Mouse (Mus musculus): ENCODE measurements around the gene Myt1l. TPM values are rescaled to one million over a fixed set of nuclear protein-coding genes. Genes with fewer than 3 reads are reported as not detected.

Gene Myt1l
- polyA plus RNA-seq, 1 experiment from 2014 or later, result 0.43 TPM

DNA sequence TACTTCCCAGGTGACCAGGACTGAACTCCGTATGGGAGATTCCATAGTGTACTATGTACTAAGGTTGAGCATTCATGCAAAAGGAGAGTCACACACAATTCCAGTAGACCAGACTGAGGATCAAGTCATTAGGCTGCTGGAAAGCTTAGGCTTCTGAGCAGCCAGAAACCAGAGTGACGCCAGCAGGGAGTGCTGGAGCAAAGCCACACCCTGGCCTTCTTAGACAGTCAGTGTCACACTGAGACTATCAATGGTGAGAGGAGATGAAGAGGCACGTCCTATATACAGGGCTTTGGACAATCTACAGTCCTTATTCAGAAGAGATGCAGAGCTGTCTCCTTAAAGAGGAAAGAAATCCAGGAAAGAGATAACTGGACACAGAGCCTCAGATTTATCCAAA lies 243.6 kb downstream of the Myt1l start:
- Histone ChIP-seq H3K27ac (replicated peaks in 1 of 2; ENCODE audit: control insufficient read depth in 1 of 2, insufficient read depth in 1 of 2, low read depth in 2 of 2, low read length in 2 of 2) (no peak overlapping the region), H3K4me1 (ENCODE audit: control insufficient read depth in 2 of 2, insufficient read depth in 2 of 2, low read length in 2 of 2) (no peaks in the 10 kb centered on the region; a peak in 1 of 4 replicates), H3K4me3 (ENCODE audit: control insufficient read depth in 1 of 2, insufficient read depth in 1 of 2, low read depth in 1 of 2, low read length in 2 of 2) (no peak overlapping the region), H3K9me3 (ENCODE audit: control insufficient read depth, low read length) (no peaks in the 10 kb centered on the region), H3K9ac (ENCODE audit: low read length) (no peak overlapping the region), H3K27me3 (ENCODE audit: control insufficient read depth, insufficient read depth, low read length) (no peaks in the 10 kb centered on the region), H3K4me2 (ENCODE audit: low read length) (no peak overlapping the region), H3K36me3 (ENCODE audit: control insufficient read depth, insufficient read depth, low read length) (no peaks in the 10 kb centered on the region)
- no peak for ATAC-seq (ENCODE audit: insufficient number of reproducible peaks, insufficient read depth, low FRiP score, low read depth)
- 58% methylated on average over 3 of the region's 3 CpGs for WGBS

DNA sequence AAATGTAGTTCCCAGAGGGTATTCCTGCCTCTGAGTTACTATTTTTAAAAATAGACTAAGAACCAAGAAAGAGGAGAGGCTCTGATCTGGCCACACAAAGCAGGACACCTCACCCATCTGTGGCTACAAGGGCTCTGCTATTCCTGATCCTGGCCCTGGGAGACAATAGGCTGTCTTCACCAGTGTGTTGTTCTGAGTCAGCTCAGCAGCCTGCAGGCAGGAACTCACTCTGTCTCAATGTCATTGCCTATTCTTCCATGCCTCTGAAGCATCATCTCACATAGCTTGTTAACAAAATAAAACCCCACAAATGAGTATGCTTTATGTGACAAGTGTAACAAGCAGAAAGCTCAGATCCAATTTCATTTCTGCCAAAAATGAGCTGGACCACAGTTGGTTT lies 244.2 kb downstream of the Myt1l start:
- H3K4me2 ChIP-seq (ENCODE audit: low read length), result no peak overlapping the region
- no peaks in the 10 kb centered on the region for H3K27me3 ChIP-seq (ENCODE audit: control insufficient read depth, insufficient read depth, low read length)
- no peaks in the 10 kb centered on the region for H3K36me3 ChIP-seq (ENCODE audit: control insufficient read depth, insufficient read depth, low read length)
- no peaks in the 10 kb centered on the region for H3K9me3 ChIP-seq (ENCODE audit: control insufficient read depth, low read length)
- no peak overlapping the region for H3K27ac ChIP-seq (replicated peaks in 1 of 2; ENCODE audit: control insufficient read depth in 1 of 2, insufficient read depth in 1 of 2, low read depth in 2 of 2, low read length in 2 of 2)
- no peaks in the 10 kb centered on the region; a peak in 1 of 4 replicates for H3K4me1 ChIP-seq (ENCODE audit: control insufficient read depth in 2 of 2, insufficient read depth in 2 of 2, low read length in 2 of 2)
- no peak for ATAC-seq (ENCODE audit: insufficient number of reproducible peaks, insufficient read depth, low FRiP score, low read depth)
- H3K9ac ChIP-seq (ENCODE audit: low read length), result no peak overlapping the region
- no peak overlapping the region for H3K4me3 ChIP-seq (ENCODE audit: control insufficient read depth in 1 of 2, insufficient read depth in 1 of 2, low read depth in 1 of 2, low read length in 2 of 2)

DNA sequence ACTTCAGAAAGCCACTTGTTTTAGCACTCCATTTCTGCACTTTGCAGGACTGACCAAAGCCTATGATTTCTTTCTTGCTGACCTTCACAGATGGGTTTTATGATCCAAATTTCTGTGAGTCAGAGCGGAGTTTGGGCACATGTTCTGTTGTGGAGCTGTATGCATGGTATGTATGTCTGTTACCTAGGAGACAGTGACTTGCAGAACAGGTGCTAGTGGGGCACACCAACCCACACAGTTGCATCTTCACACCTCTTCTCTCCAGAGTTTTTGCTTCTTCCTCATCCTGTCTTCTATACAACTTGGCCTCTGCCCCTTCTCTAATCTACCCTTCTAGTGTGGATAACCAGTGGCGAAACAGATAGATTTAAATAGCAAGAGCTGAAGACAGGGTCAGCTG lies 250.7 kb downstream of the Myt1l start:
- no peaks in the 10 kb centered on the region for H3K27me3 ChIP-seq (ENCODE audit: control insufficient read depth, insufficient read depth, low read length)
- no peak overlapping the region for H3K4me3 ChIP-seq (ENCODE audit: control insufficient read depth in 1 of 2, insufficient read depth in 1 of 2, low read depth in 1 of 2, low read length in 2 of 2)
- no peak overlapping the region for H3K4me2 ChIP-seq (ENCODE audit: low read length)
- no peak overlapping the region for H3K27ac ChIP-seq (replicated peaks in 1 of 2; ENCODE audit: control insufficient read depth in 1 of 2, insufficient read depth in 1 of 2, low read depth in 2 of 2, low read length in 2 of 2)
- H3K36me3 ChIP-seq (ENCODE audit: control insufficient read depth, insufficient read depth, low read length), result no peaks in the 10 kb centered on the region
- WGBS, result 70% methylated on average over 2 of the region's 2 CpGs
- no peak overlapping the region for H3K9ac ChIP-seq (ENCODE audit: low read length)
- no peak for ATAC-seq (ENCODE audit: insufficient number of reproducible peaks, insufficient read depth, low FRiP score, low read depth)
- no peaks in the 10 kb centered on the region for H3K9me3 ChIP-seq (ENCODE audit: control insufficient read depth, low read length)
- no peaks in the 10 kb centered on the region for H3K4me1 ChIP-seq (ENCODE audit: control insufficient read depth in 2 of 2, insufficient read depth in 2 of 2, low read length in 2 of 2)

DNA sequence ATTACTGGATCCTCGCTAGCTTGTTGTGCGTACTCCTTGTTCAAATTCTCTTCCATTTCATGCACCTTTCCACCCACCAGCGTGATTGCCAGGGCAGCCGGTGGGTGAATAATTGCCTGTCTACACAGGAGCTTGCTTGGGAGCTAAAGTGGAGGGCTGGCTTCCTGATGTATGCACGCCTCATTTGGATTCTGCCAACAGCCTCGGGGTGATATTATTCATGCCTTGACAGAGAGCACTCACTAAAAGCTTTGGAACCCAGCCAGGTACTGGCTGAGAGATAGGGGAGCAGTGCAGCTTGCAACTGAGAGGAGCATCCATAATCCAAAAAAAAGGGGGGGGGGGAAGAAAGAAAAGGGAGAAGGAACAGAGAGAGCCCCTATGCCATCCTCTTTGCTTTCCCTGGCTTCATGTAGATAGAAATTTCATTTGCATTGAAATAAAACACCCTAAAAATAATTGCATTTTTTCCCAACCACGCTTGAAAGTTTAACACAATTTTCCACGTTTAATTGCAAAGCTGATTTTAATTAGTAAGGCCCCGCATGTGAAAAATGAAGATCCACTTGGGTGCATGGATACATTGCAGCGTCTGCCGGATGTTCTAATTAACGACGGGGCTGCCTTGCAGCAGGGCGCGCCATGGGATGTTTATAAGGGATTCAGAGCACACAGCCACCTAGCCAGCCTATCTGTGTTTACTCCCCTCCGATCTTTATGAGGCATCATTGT lies 261.3 kb downstream of the Myt1l start:
- H3K27ac ChIP-seq (replicated peaks in 1 of 2; ENCODE audit: control insufficient read depth in 1 of 2, insufficient read depth in 1 of 2, low read depth in 2 of 2, low read length in 2 of 2), result no peak overlapping the region
- no peaks in the 10 kb centered on the region for H3K27me3 ChIP-seq (ENCODE audit: control insufficient read depth, insufficient read depth, low read length)
- ATAC-seq (ENCODE audit: insufficient number of reproducible peaks, insufficient read depth, low FRiP score, low read depth), result no peak; the same call in 1 of the 2 replicates
- H3K36me3 ChIP-seq (ENCODE audit: control insufficient read depth, insufficient read depth, low read length), result no peaks in the 10 kb centered on the region
- no peaks in the 10 kb centered on the region for H3K9me3 ChIP-seq (ENCODE audit: control insufficient read depth, low read length)
- H3K4me1 ChIP-seq (ENCODE audit: control insufficient read depth in 2 of 2, insufficient read depth in 2 of 2, low read length in 2 of 2), result peaks cover 2 to 12% of the 10 kb centered on the region in 2 experiments; a peak in 2 of 4 replicates
- WGBS, result 51% methylated on average over 16 of the region's 16 CpGs
- H3K4me2 ChIP-seq (ENCODE audit: low read length), result no peak overlapping the region
- no peak overlapping the region for H3K9ac ChIP-seq (ENCODE audit: low read length)
- H3K4me3 ChIP-seq (ENCODE audit: control insufficient read depth in 1 of 2, insufficient read depth in 1 of 2, low read depth in 1 of 2, low read length in 2 of 2), result no peak overlapping the region

DNA sequence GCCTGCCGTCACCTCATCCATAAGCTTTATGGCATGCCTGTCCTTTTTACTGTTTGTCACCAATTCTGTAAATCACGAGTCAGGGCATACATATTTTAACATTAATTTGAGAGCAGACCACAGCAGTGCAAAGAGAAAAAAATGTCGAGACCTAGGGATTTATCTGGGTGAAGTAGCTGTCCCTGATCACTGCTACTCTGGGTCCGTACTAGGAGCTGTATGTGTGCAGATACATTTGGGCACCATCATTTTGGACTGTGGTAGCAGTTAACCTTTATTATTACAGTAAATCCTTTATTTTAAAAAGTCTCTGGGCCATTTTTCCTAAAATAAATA lies 261.8 kb downstream of the Myt1l start:
- WGBS, result 65% methylated on average over 4 of the region's 4 CpGs
- ATAC-seq (ENCODE audit: insufficient number of reproducible peaks, insufficient read depth, low FRiP score, low read depth), result no peak
- peaks cover 2 to 12% of the 10 kb centered on the region in 2 experiments; a peak in 2 of 4 replicates for H3K4me1 ChIP-seq (ENCODE audit: control insufficient read depth in 2 of 2, insufficient read depth in 2 of 2, low read length in 2 of 2)
- no peaks in the 10 kb centered on the region for H3K9me3 ChIP-seq (ENCODE audit: control insufficient read depth, low read length)
- H3K27me3 ChIP-seq (ENCODE audit: control insufficient read depth, insufficient read depth, low read length), result no peaks in the 10 kb centered on the region
- H3K9ac ChIP-seq (ENCODE audit: low read length), result no peak overlapping the region
- no peak overlapping the region for H3K27ac ChIP-seq (replicated peaks in 1 of 2; ENCODE audit: control insufficient read depth in 1 of 2, insufficient read depth in 1 of 2, low read depth in 2 of 2, low read length in 2 of 2)
- H3K36me3 ChIP-seq (ENCODE audit: control insufficient read depth, insufficient read depth, low read length), result no peaks in the 10 kb centered on the region
- H3K4me2 ChIP-seq (ENCODE audit: low read length), result no peak overlapping the region
- no peak overlapping the region for H3K4me3 ChIP-seq (ENCODE audit: control insufficient read depth in 1 of 2, insufficient read depth in 1 of 2, low read depth in 1 of 2, low read length in 2 of 2)

DNA sequence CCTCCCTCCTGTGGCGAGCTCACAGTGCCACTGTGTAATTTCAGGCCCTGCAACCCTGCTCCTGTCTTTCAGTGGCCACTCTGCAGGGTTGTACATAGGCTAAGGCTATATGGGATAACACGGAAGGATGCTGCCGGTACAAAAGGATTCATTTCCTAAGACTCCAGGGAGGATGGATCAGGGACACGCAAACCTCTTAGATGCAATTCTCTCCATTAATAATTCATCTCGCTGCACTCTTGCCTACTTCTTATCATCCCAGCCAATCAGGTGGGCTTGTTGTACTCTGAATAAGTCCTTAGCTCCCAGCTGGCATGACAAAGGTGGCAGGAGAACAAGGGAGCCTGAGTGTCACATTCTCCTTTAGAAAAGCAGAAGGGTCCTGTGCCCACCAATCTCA lies 264.8 kb downstream of the Myt1l start:
- peaks cover 2 to 12% of the 10 kb centered on the region in 2 experiments; a peak in 2 of 4 replicates for H3K4me1 ChIP-seq (ENCODE audit: control insufficient read depth in 2 of 2, insufficient read depth in 2 of 2, low read length in 2 of 2)
- WGBS, result 74% methylated on average over 5 of the region's 5 CpGs

DNA sequence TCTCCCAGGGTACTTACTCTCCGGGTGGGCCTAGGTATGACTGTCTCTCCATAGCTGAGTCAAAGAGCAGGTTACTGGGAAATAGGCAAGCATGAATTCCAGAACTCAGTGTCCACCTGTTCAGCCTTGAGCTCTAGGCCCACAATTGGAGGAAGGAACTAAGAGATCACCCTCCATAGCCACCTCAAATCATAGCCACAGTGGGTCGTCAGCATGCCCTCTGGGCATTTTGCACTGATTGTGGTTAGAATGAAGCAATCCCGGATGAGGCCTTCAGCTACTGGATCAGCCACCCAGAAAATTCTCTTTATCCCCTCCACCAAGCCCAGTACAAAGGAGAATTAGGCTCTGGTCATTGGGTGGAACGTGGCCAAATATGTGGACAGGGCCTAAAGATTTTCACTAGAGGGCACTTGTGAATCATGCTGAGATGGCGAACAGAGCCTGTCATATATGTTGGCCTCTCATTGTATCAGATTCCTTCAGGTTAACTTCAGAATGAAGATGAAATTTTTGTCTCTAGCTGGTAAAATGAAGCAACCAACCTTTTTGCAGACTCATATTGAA lies 267.0 kb downstream of the Myt1l start:
- Histone ChIP-seq H3K9ac (ENCODE audit: low read length) (no peak overlapping the region), H3K36me3 (ENCODE audit: control insufficient read depth, insufficient read depth, low read length) (no peaks in the 10 kb centered on the region), H3K9me3 (ENCODE audit: control insufficient read depth, low read length) (no peaks in the 10 kb centered on the region), H3K4me1 (ENCODE audit: control insufficient read depth in 2 of 2, insufficient read depth in 2 of 2, low read length in 2 of 2) (no peaks in the 10 kb centered on the region), H3K27ac (replicated peaks in 1 of 2; ENCODE audit: control insufficient read depth in 1 of 2, insufficient read depth in 1 of 2, low read depth in 2 of 2, low read length in 2 of 2) (no peak overlapping the region), H3K4me3 (ENCODE audit: control insufficient read depth in 1 of 2, insufficient read depth in 1 of 2, low read depth in 1 of 2, low read length in 2 of 2) (no peak overlapping the region), H3K27me3 (ENCODE audit: control insufficient read depth, insufficient read depth, low read length) (no peaks in the 10 kb centered on the region), H3K4me2 (ENCODE audit: low read length) (no peak overlapping the region)
- no peak for ATAC-seq (ENCODE audit: insufficient number of reproducible peaks, insufficient read depth, low FRiP score, low read depth)
- WGBS, result 71% methylated on average over 5 of the region's 5 CpGs

More for the DNA sequence above, 264.8 kb downstream of the Myt1l start:
- no peak for ATAC-seq (ENCODE audit: insufficient number of reproducible peaks, insufficient read depth, low FRiP score, low read depth)
- Histone ChIP-seq H3K9ac (ENCODE audit: low read length) (no peak overlapping the region), H3K27me3 (ENCODE audit: control insufficient read depth, insufficient read depth, low read length) (no peaks in the 10 kb centered on the region), H3K27ac (replicated peaks in 1 of 2; ENCODE audit: control insufficient read depth in 1 of 2, insufficient read depth in 1 of 2, low read depth in 2 of 2, low read length in 2 of 2) (no peak overlapping the region), H3K9me3 (ENCODE audit: control insufficient read depth, low read length) (no peaks in the 10 kb centered on the region), H3K4me2 (ENCODE audit: low read length) (no peak overlapping the region), H3K4me3 (ENCODE audit: control insufficient read depth in 1 of 2, insufficient read depth in 1 of 2, low read depth in 1 of 2, low read length in 2 of 2) (no peak overlapping the region), H3K36me3 (ENCODE audit: control insufficient read depth, insufficient read depth, low read length) (no peaks in the 10 kb centered on the region)

Data from heart, embryonic 14.5 days (tissue).